Mouse (Mus musculus): Measurements from ENCODE around the gene Tbc1d5.
A peak's percentile ranks its signal among the peaks of the same experiment; 100 is the strongest.

Tbc1d5 gene

GRCm38 (mm10) chr17:51179195-51179953, at the start of gene Tbc1d5:
Gene Tbc1d5, minus strand, starts transcription at chr17:51179352.
- peak; percentile 19 for DNase-seq (ENCODE audit: extremely low read depth, low read depth, low spot score)

GRCm38 (mm10) chr17:51226056-51226455, 46.9 kb upstream of the Tbc1d5 start:
- DNase-seq (ENCODE audit: extremely low read depth, low read depth, low spot score) = no peak

GRCm38 (mm10) chr17:51223152-51223551, 44.0 kb upstream of the Tbc1d5 start:
- DNase-seq (ENCODE audit: extremely low read depth, low read depth, low spot score) = no peak

GRCm38 (mm10) chr17:51221075-51221474, 41.9 kb upstream of the Tbc1d5 start:
- no peak for DNase-seq (ENCODE audit: extremely low read depth, low read depth, low spot score)

- DNase-seq (ENCODE audit: extremely low read depth, low read depth, low spot score) = no peak
Observed at GRCm38 (mm10) chr17:51219897-51220296, 40.7 kb upstream of the Tbc1d5 start.

GRCm38 (mm10) chr17:51216426-51216825, 37.3 kb upstream of the Tbc1d5 start:
- no peak for DNase-seq (ENCODE audit: extremely low read depth, low read depth, low spot score)

- no peak for DNase-seq (ENCODE audit: extremely low read depth, low read depth, low spot score)
Observed at GRCm38 (mm10) chr17:51209565-51209964, 30.4 kb upstream of the Tbc1d5 start.

GRCm38 (mm10) chr17:51204643-51205042, 25.5 kb upstream of the Tbc1d5 start:
- DNase-seq (ENCODE audit: extremely low read depth, low read depth, low spot score) = no peak

- DNase-seq (ENCODE audit: extremely low read depth, low read depth, low spot score) = no peak
Observed at GRCm38 (mm10) chr17:51195561-51195960, 16.4 kb upstream of the Tbc1d5 start.

GRCm38 (mm10) chr17:51194787-51195186, 15.6 kb upstream of the Tbc1d5 start:
- DNase-seq (ENCODE audit: extremely low read depth, low read depth, low spot score) = no peak

- DNase-seq (ENCODE audit: extremely low read depth, low read depth, low spot score) = no peak
Observed at GRCm38 (mm10) chr17:51191381-51191780, 12.2 kb upstream of the Tbc1d5 start.

- no peak for DNase-seq (ENCODE audit: extremely low read depth, low read depth, low spot score)
Observed at GRCm38 (mm10) chr17:51182715-51183114, 3.6 kb upstream of the Tbc1d5 start.

- no peak for DNase-seq (ENCODE audit: extremely low read depth, low read depth, low spot score)
Observed at GRCm38 (mm10) chr17:51178491-51179194, 509 bp downstream of the Tbc1d5 start.

- no peak for DNase-seq (ENCODE audit: extremely low read depth, low read depth, low spot score)
Observed at GRCm38 (mm10) chr17:51177923-51178322, 1.2 kb downstream of the Tbc1d5 start.

GRCm38 (mm10) chr17:51172332-51172731, 6.8 kb downstream of the Tbc1d5 start:
- DNase-seq (ENCODE audit: extremely low read depth, low read depth, low spot score) = no peak

- no peak for DNase-seq (ENCODE audit: extremely low read depth, low read depth, low spot score)
Observed at GRCm38 (mm10) chr17:51171504-51171903, 7.6 kb downstream of the Tbc1d5 start.

GRCm38 (mm10) chr17:51169911-51170310, 9.2 kb downstream of the Tbc1d5 start:
- DNase-seq (ENCODE audit: extremely low read depth, low read depth, low spot score) = no peak

GRCm38 (mm10) chr17:51162366-51162765, 16.8 kb downstream of the Tbc1d5 start:
- DNase-seq (ENCODE audit: extremely low read depth, low read depth, low spot score) = no peak

GRCm38 (mm10) chr17:51159261-51159660, 19.9 kb downstream of the Tbc1d5 start:
- no peak for DNase-seq (ENCODE audit: extremely low read depth, low read depth, low spot score)

- no peak for DNase-seq (ENCODE audit: extremely low read depth, low read depth, low spot score)
Observed at GRCm38 (mm10) chr17:51150999-51151398, 28.2 kb downstream of the Tbc1d5 start.

GRCm38 (mm10) chr17:51144983-51145382, 34.2 kb downstream of the Tbc1d5 start:
- no peak for DNase-seq (ENCODE audit: extremely low read depth, low read depth, low spot score)

- DNase-seq (ENCODE audit: extremely low read depth, low read depth, low spot score) = no peak
Observed at GRCm38 (mm10) chr17:51142095-51142494, 37.1 kb downstream of the Tbc1d5 start.
